Mouse (Mus musculus): ENCODE measurements around the gene Gpatch2.

GRCm38 (mm10) chr1:187307335-187307734 lies 92.0 kb downstream of the Gpatch2 start:
- TF ChIP-seq CTCF (IDR thresholded peaks at IDR 0.05; ENCODE audit: low read depth, low read length) (no peak), POLR2A (IDR thresholded peaks at IDR 0.05; ENCODE audit: borderline replicate concordance, low read depth, low read length) (no peak)
